Mouse (Mus musculus) lung, postnatal 0 days (tissue): ENCODE measurements around the gene Dnah12.

Experiments used
- CTCF ChIP-seq: IDR thresholded peaks from 2 replicates; pipeline ENCODE4 v1.5.1; 2016; ENCODE audit warnings: antibody characterized with exemption, mild to moderate bottlenecking
- EP300 ChIP-seq: IDR thresholded peaks from 2 replicates; pipeline ENCODE4 v1.6.1; 2016; ENCODE audit warnings: antibody characterized with exemption, mild to moderate bottlenecking, control low read depth

DNA sequence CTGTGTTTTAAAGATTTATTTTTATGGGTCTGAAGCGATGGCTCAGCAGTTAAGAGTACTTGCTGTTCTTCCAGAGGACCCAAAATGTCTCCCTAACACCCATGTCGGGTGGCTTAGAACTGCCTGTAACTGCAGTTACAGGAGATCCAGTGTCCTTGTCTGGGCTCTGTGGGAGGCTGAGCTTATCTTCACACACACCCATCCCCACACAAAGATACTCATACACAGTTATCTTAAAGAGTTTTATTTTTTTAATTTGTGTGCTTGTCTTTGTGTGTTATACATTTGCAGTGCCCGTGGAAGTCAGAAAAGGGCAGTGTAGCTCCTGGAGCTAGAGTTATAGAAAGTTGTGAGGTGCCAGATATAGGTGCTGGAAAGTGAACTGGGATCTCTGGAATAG lies 197.7 kb downstream of the Dnah12 start:
- TF ChIP-seq CTCF (no peak), EP300 (no peak)
